Mouse (Mus musculus) Patski (cell line): ENCODE measurements around the gene Megf9. TPM values are rescaled to one million over a fixed set of nuclear protein-coding genes. Genes with fewer than 3 reads are reported as not detected.

Source experiments
- ATAC-seq: fragments of 100-300 bp; one replicate; pipeline ENCODE4 v1.8.0; 2021
- CTCF ChIA-PET: fragments of 350-600 bp; sonication (Branson Sonifier 250); formaldehyde crosslinking; loops from one replicate; lab custom pipeline; 2022; ENCODE audit warnings: inconsistent platforms; lab: Charles Lee
- POLR2A ChIA-PET: fragments of 350-600 bp; sonication (Branson Sonifier 250); formaldehyde crosslinking; loops from one replicate; lab custom pipeline; 2022; ENCODE audit warnings: antibody characterized with exemption, inconsistent platforms; lab: Charles Lee
- DNase-seq: peaks from one replicate; pipeline ENCODE4 v3.0.0-alpha.2; 2011; ENCODE audit warnings: low read depth, low spot score
- H3K27me3 ChIP-seq: fragments of 371-371 bp; one replicate; pipeline ENCODE4 v1.5.1; 2021
- CTCF ChIP-seq: fragments of 100-300 bp; IDR thresholded peaks from one replicate; pipeline ENCODE4 v1.5.1; 2021
- in situ Hi-C: fragments of 300-500 bp; cut with MboI; formaldehyde crosslinking; loops from 3 replicates; pipeline ENCODE4 v1.11.1; 2018; ENCODE audit warnings: low pct_unique_long_range_greater_than_20kb, mixed read lengths
- polyA plus RNA-seq: library from polyadenylated mRNA; unstranded; gene quantifications from one replicate; pipeline ENCODE4 v1.2.3, GENCODE M21; 2021

Gene Megf9
- polyA plus RNA-seq, 1 experiment from 2014 or later: 7.0 TPM

- in situ Hi-C loops: no loop called here
- POLR2A ChIA-PET: no interaction called here
- no peak for TF ChIP-seq CTCF
- no peak for ATAC-seq
- DNase-seq: no peak
- no peaks in the 10 kb centered on the region for H3K27me3 ChIP-seq
- CTCF ChIA-PET: interaction anchor here (0.9 to 1.2 kb wide), 2 partner anchors 8 to 37 kb away, joined by 3 read pairs; no protein-coding TSS in a partner anchor
These were observed 35.5 kb downstream of the Megf9 start for GRCm38 (mm10) chr4:70499285-70499684.

DNA sequence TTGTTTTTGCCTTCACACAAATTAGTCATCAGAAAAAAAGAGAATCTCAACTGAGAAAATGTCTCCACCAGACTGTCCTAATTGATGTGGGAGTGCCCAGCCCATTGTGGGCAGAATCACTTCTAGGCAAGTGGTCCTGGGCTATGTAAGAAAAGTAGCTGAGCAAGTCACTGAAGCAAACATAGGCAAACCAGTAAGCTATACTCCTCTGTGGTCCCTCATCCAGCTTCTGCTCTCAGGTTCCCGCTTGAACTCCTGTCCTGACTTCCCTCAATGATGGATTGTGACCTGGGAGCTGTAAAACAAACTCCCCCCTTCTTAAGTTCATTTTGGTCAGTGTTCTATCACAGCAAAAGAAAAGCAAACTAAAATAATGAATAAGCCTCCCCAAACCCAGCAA is 37.8 kb downstream of the Megf9 start:
- POLR2A ChIA-PET: no interaction called here
- in situ Hi-C loops: no loop called here

DNA sequence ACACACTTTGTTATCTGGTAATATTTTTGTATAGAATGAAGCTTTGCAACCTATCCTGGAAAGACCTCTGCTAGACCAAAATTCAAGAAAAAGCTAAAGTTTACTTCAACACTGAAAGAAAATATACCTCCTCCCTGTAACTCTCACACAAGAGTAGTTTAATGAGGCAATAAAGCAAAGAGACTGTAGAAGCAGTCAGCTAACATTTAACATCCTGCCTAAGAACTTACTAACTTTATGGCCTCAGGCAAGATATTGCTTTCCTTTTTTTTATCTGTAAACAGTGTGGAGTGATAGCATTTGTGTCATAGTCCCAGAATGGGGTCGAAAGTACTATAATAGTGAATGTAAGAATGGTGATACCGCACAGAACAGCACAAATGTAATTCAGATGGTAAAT is 45.0 kb downstream of the Megf9 start:
- ATAC-seq (no peak), DNase-seq (no peak)
- ChIA-PET POLR2A (interaction anchor here (0.6 kb wide), 1 partner anchor 24 kb away, joined by 3 read pairs; no protein-coding TSS in a partner anchor), CTCF (interaction anchor here (1.7 kb wide), 1 partner anchor 39 kb away, joined by 4 read pairs; no protein-coding TSS in a partner anchor)
- no peaks in the 10 kb centered on the region for H3K27me3 ChIP-seq
- no peak for TF ChIP-seq CTCF
- in situ Hi-C loops: no loop called here

More for the DNA sequence above, 37.8 kb downstream of the Megf9 start:
- CTCF ChIA-PET: no interaction called here
- no peak for DNase-seq
- TF ChIP-seq CTCF: no peak
- no peaks in the 10 kb centered on the region for H3K27me3 ChIP-seq
- no peak for ATAC-seq

- in situ Hi-C loops: no loop called here
- ATAC-seq (no peak), DNase-seq (no peak)
- no peak for TF ChIP-seq CTCF
- H3K27me3 ChIP-seq: no peaks in the 10 kb centered on the region
- ChIA-PET CTCF (no interaction called here), POLR2A (no interaction called here)
These were observed 46.4 kb downstream of the Megf9 start for GRCm38 (mm10) chr4:70488415-70488814.

DNA sequence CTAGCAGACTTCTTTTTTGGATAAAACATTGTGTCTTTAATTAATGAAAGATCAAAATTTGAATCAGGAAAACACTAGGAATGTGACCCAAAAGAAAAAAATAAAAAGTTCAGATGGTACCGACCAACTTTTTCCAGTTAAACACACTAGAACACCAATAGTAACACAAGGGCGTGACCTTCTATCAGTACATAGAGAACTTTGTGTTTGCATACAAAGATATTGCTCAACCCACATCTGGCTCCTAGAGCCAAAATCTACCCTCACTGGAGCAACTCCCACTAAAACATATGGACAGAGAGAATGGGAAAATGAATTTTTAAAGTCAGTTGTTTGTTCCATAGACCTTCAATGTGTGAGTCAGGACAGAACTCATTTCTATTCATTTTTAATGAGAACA is 50.7 kb downstream of the Megf9 start:
- H3K27me3 ChIP-seq: no peaks in the 10 kb centered on the region
- POLR2A ChIA-PET: no interaction called here
- in situ Hi-C loops: no loop called here
- DNase-seq: no peak
- CTCF ChIA-PET: no interaction called here
- TF ChIP-seq CTCF: no peak
- ATAC-seq: no peak

DNA sequence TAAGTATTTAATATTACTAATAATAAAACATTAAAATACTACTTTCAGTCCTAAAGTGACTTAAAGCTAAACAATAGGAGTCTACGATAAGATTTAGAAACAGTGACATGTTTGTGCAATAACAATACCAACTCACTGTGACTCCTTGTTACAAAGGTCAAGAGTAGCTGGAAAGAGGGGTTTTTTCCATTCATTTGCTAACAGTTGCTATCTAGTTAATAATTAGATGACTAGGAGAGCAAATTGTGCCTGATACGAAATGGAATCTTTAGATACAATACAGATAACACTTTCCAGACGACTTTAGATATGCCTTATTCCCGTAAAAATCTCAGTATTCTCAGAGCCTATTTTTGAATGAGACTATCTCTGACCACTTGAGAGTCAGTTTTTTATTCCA is 52.9 kb downstream of the Megf9 start:
- no peak for TF ChIP-seq CTCF
- ATAC-seq (no peak), DNase-seq (no peak)
- POLR2A ChIA-PET: no interaction called here
- in situ Hi-C loops: no loop called here
- no peaks in the 10 kb centered on the region for H3K27me3 ChIP-seq
- CTCF ChIA-PET: no interaction called here

DNA sequence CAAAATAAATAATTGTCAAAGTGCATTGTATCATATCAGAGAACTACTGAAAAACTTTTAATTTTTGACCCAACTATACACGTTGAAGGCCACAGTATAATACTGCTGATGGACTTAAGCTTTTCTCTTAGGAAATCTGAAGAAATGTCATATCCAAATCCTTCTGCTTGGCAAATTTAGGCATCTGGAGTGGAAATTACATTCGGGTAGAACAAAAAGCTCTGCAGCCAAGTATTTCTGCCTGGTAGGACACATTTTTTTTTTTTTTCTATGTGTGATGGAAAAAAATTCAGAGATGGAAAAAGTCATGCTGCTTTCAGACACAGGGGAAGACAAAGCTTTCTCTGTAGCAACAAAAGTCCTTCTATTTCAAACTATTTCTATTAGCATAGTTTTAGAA is 63.4 kb downstream of the Megf9 start:
- in situ Hi-C loops: no loop called here
- DNase-seq (no peak), ATAC-seq (no peak)
- no peak for TF ChIP-seq CTCF
- POLR2A ChIA-PET: no interaction called here
- no peaks in the 10 kb centered on the region for H3K27me3 ChIP-seq
- CTCF ChIA-PET: no interaction called here

- ATAC-seq: no peak
- in situ Hi-C loops: no loop called here
- TF ChIP-seq CTCF: no peak
These were observed 68.7 kb downstream of the Megf9 start for GRCm38 (mm10) chr4:70465921-70466689.

GRCm38 (mm10) chr4:70463302-70463701 is 71.5 kb downstream of the Megf9 start:
- ATAC-seq (no peak), DNase-seq (no peak)
- POLR2A ChIA-PET: no interaction called here
- no peak for TF ChIP-seq CTCF
- CTCF ChIA-PET: no interaction called here
- no peaks in the 10 kb centered on the region for H3K27me3 ChIP-seq
- in situ Hi-C loops: loop anchor here (5.0 kb wide), 1 partner anchor 114 kb away; no protein-coding TSS in a partner anchor

More at GRCm38 (mm10) chr4:70465921-70466689, 68.7 kb downstream of the Megf9 start:
- POLR2A ChIA-PET: interaction anchor here (0.7 kb wide), 1 partner anchor 24 kb away, joined by 3 read pairs; no protein-coding TSS in a partner anchor
- CTCF ChIA-PET: no interaction called here
- no peak for DNase-seq
- H3K27me3 ChIP-seq: no peaks in the 10 kb centered on the region

- no peak for TF ChIP-seq CTCF
These were observed 73.4 kb downstream of the Megf9 start for GRCm38 (mm10) chr4:70461416-70461815.

GRCm38 (mm10) chr4:70452161-70452560 is 82.6 kb downstream of the Megf9 start:
- no peak for TF ChIP-seq CTCF
- in situ Hi-C loops: no loop called here
- ATAC-seq (no peak), DNase-seq (no peak)
- ChIA-PET POLR2A (no interaction called here), CTCF (interaction anchor here (1.2 to 3.0 kb wide), 5 partner anchors 9 to 149 kb away, joined by 3 to 15 read pairs (median 5); no protein-coding TSS in a partner anchor)
- H3K27me3 ChIP-seq: no peaks in the 10 kb centered on the region

More at GRCm38 (mm10) chr4:70461416-70461815, 73.4 kb downstream of the Megf9 start:
- ChIA-PET POLR2A (no interaction called here), CTCF (interaction anchor here (0.9 to 1.0 kb wide), 2 partner anchors 9 kb away, joined by 3 read pairs; no protein-coding TSS in a partner anchor)
- ATAC-seq: no peak
- no peaks in the 10 kb centered on the region for H3K27me3 ChIP-seq
- no peak for DNase-seq
- in situ Hi-C loops: loop anchor here (5.0 kb wide), 1 partner anchor 116 kb away; no protein-coding TSS in a partner anchor
